ENCODE assay signal across 21 mouse cellular contexts in the genomic region with DNA sequence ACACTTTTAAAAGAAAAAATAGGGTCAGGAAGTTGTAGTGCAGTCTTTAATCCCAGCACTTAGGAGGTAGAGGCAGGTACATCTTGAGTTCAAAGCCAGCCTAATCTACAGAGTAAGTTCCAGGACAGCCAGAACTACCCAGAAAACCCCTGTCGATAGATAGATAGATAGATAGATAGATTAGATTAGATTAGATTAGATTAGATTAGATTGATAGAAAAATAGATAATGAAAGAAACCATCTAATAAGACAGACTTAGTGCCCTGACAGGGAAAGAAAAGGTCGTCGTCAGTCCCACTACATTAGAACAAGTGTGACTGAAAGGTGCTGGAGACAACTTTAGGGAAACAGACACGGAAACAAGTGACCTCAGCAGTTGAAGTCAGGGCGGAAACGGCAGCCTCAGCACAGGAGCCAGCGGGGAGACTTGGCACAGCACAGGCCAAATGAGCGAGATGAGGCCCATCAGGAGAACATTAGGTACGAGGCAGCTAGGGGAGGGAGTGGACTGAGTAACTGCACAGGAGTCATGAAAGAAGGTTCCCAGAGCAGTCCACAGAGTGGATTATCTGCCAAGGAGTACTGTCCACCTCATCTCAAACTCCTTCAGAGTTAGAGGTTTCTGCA. TPM values are rescaled to one million over a fixed set of nuclear protein-coding genes. Genes with fewer than 3 reads are reported as not detected.
DNase-seq lines count a peak whose midpoint lies in the region; ATAC-seq and TF ChIP-seq lines count a peak whose summit lies in the region.
"Had no signal": no experiment of that assay in that cellular context is flagged by ENCODE, and none has a peak within 500 bp of the region (broad histone marks: within the 10 kb centered on the region; RNA-seq: fewer than 3 reads in every experiment).

No protein-coding gene starts in this region.

- WGBS in liver, embryonic 11.5 days = 85% methylated on average over 9 of the region's 9 CpGs
- WGBS in liver, embryonic 12.5 days (ENCODE audit: insufficient replicate concordance) = 76% methylated on average over 9 of the region's 9 CpGs
- 86% methylated on average over 9 of the region's 9 CpGs for WGBS in liver, postnatal 0 days (ENCODE audit: insufficient replicate concordance)
- WGBS in kidney, adult 2 months = 85% methylated on average over 9 of the region's 9 CpGs

- no peak for ATAC-seq in liver, embryonic 11.5 days (replicated peaks; ENCODE audit: low FRiP score)
- ATAC-seq in liver, embryonic 12.5 days = no peak
- ATAC-seq in liver, postnatal 0 days = no peak
- ATAC-seq: Patski had no signal

- H3K79me2 ChIP-seq in MEL (ENCODE audit: control insufficient read depth, insufficient read depth, low read length, poor library complexity) = peaks cover 26% of the 10 kb centered on the region

- TF ChIP-seq RAD21 in MEL (IDR thresholded peaks at IDR 0.05; ENCODE audit: low read depth, low read length) = no peak

- no peaks in the 10 kb centered on the region for H3K27me3 ChIP-seq in liver, embryonic 11.5 days (replicated peaks; ENCODE audit: control insufficient read depth, insufficient read depth, low read length)
- no peaks in the 10 kb centered on the region for H3K27me3 ChIP-seq in liver, embryonic 12.5 days (replicated peaks)
- no peaks in the 10 kb centered on the region for H3K27me3 ChIP-seq in liver, postnatal 0 days (ENCODE audit: insufficient read depth, low read length)
- H3K27me3 ChIP-seq in MEL (ENCODE audit: control insufficient read depth in 1 of 2, insufficient read depth in 2 of 2, low read length in 2 of 2) = no peaks in the 10 kb centered on the region
- H3K27me3 ChIP-seq in kidney, adult 2 months (replicated peaks; ENCODE audit: control insufficient read depth, insufficient read depth, low read length) = no peaks in the 10 kb centered on the region
- H3K27me3 ChIP-seq: CH12.LX, Patski had no signal

- TF ChIP-seq POLR2A in MEL (IDR thresholded peaks at IDR 0.05; ENCODE audit: control insufficient read depth in 1 of 2, insufficient read depth in 1 of 2, low read depth in 1 of 2, low read length in 2 of 2, poor library complexity in 1 of 2) = no peak
- no peak for TF ChIP-seq POLR2A in kidney, adult 2 months (IDR thresholded peaks at IDR 0.05; ENCODE audit: low read depth, low read length)

- H3K36me3 ChIP-seq in liver, embryonic 11.5 days (ENCODE audit: control insufficient read depth, insufficient read depth, low read length) = peaks cover 36% of the 10 kb centered on the region
- peaks cover 73% of the 10 kb centered on the region for H3K36me3 ChIP-seq in liver, embryonic 12.5 days
- peaks cover 36% of the 10 kb centered on the region for H3K36me3 ChIP-seq in liver, postnatal 0 days (replicated peaks; ENCODE audit: insufficient read depth, low read length)
- peaks cover 10 to 13% of the 10 kb centered on the region in 2 experiments for H3K36me3 ChIP-seq in MEL (ENCODE audit: control insufficient read depth in 1 of 2, insufficient read depth in 2 of 2, low read length in 2 of 2)
- H3K36me3 ChIP-seq in kidney, adult 2 months (ENCODE audit: control insufficient read depth, insufficient read depth, low read length) = peaks cover 3% of the 10 kb centered on the region

- no peaks in the 10 kb centered on the region for H3K9me3 ChIP-seq in liver, embryonic 11.5 days (ENCODE audit: control insufficient read depth, low read length)
- no peaks in the 10 kb centered on the region for H3K9me3 ChIP-seq in liver, embryonic 12.5 days (replicated peaks)
- no peaks in the 10 kb centered on the region for H3K9me3 ChIP-seq in liver, postnatal 0 days (ENCODE audit: low read length)
- H3K9me3 ChIP-seq in MEL (replicated peaks; ENCODE audit: insufficient read depth, low read length) = no peaks in the 10 kb centered on the region
- H3K9me3 ChIP-seq: G1E had no signal

- no peak for TF ChIP-seq CTCF in liver, postnatal 0 days (IDR thresholded peaks at IDR 0.05; ENCODE audit: low read depth)
- TF ChIP-seq CTCF in MEL (IDR thresholded peaks at IDR 0.05 in 2 of 3, conservative IDR thresholded peaks at IDR 0.05 in 1 of 3; ENCODE audit: control insufficient read depth in 1 of 3, insufficient read depth in 1 of 3, low read depth in 2 of 3, low read length in 3 of 3, poor library complexity in 1 of 3, severe bottlenecking in 1 of 3) = no peak
- TF ChIP-seq CTCF in kidney, adult 2 months (conservative IDR thresholded peaks at IDR 0.05; ENCODE audit: insufficient read depth, insufficient read length, low read depth, low read length) = no peak

- no peaks in the 10 kb centered on the region; the same call in 1 of the 2 replicates for H3K4me1 ChIP-seq in liver, embryonic 11.5 days (replicated peaks; ENCODE audit: control insufficient read depth, insufficient read depth, low read length)
- H3K4me1 ChIP-seq in liver, embryonic 12.5 days = peaks cover 12% of the 10 kb centered on the region
- H3K4me1 ChIP-seq in liver, postnatal 0 days (ENCODE audit: insufficient read depth) = 0 out of 2 replicates have a peak, but pooled peaks cover 3% of the 10 kb centered on the region
- peaks cover 2 to 9% of the 10 kb centered on the region in 2 experiments; a peak in 1 of 4 replicates for H3K4me1 ChIP-seq in MEL (ENCODE audit: control insufficient read depth in 1 of 2, insufficient read depth in 2 of 2, low read length in 2 of 2)
- no peaks in the 10 kb centered on the region for H3K4me1 ChIP-seq in kidney, adult 2 months (ENCODE audit: control insufficient read depth, insufficient read depth, low read length)

- no peak for TF ChIP-seq EP300 in liver, postnatal 0 days (IDR thresholded peaks at IDR 0.05; ENCODE audit: low read depth)
- no peak for TF ChIP-seq EP300 in MEL (IDR thresholded peaks at IDR 0.05; ENCODE audit: low read depth in 1 of 2, low read length in 2 of 2)

- H3K27ac ChIP-seq in liver, embryonic 11.5 days (ENCODE audit: low read depth, low read length) = no peak overlapping the region
- H3K27ac ChIP-seq in liver, embryonic 12.5 days = no peak overlapping the region
- H3K27ac ChIP-seq in liver, postnatal 0 days (ENCODE audit: low read depth) = no peak overlapping the region
- H3K27ac ChIP-seq in MEL (ENCODE audit: control insufficient read depth, low read depth, low read length) = no peak overlapping the region
- no peak overlapping the region for H3K27ac ChIP-seq in kidney, adult 2 months (ENCODE audit: insufficient read depth, low read depth, low read length)

- no peak overlapping the region for H3K9ac ChIP-seq in liver, embryonic 11.5 days (ENCODE audit: low read depth, low read length)
- H3K9ac ChIP-seq in liver, embryonic 12.5 days = no peak overlapping the region
- H3K9ac ChIP-seq in liver, postnatal 0 days (replicated peaks) = no peak overlapping the region
- no peak overlapping the region for H3K9ac ChIP-seq in MEL (ENCODE audit: control insufficient read depth, low read depth, low read length, poor library complexity, severe bottlenecking)

- no peak overlapping the region for H3K4me3 ChIP-seq in liver, embryonic 11.5 days (ENCODE audit: low read depth, low read length)
- H3K4me3 ChIP-seq in liver, embryonic 12.5 days = no peak overlapping the region
- no peak overlapping the region for H3K4me3 ChIP-seq in liver, postnatal 0 days (ENCODE audit: low read depth, low read length)
- H3K4me3 ChIP-seq in MEL (ENCODE audit: control insufficient read depth in 1 of 2, insufficient read depth in 1 of 2, low read depth in 2 of 2, low read length in 2 of 2) = no peak overlapping the region
- H3K4me3 ChIP-seq in kidney, adult 2 months (ENCODE audit: insufficient read depth, low read depth, low read length) = no peak overlapping the region

- no peak overlapping the region for H3K4me2 ChIP-seq in liver, embryonic 11.5 days
- no peak overlapping the region for H3K4me2 ChIP-seq in liver, embryonic 12.5 days
- no peak overlapping the region for H3K4me2 ChIP-seq in liver, postnatal 0 days (ENCODE audit: low read depth, low read length)

- DNase-seq in heart, adult 11 months = peak; percentile 82
- no peak for DNase-seq in heart, adult 18-20 months
- DNase-seq in liver, embryonic 11.5 days (ENCODE audit: low spot score) = peak; percentile 23
- DNase-seq in liver, postnatal 0 days = peak; percentile 13
- no peak for DNase-seq in liver
- no peak for DNase-seq in MEL (ENCODE audit: low read depth, low spot score)
- DNase-seq in kidney, adult 2 months = no peak
- DNase-seq: adrenal gland, adult 2 months; adrenal gland, adult 8-10 months; adrenal gland, postnatal 10 days; adrenal gland, postnatal 14 days; adrenal gland, postnatal 25 days; adrenal gland, postnatal 36 days; B cell, adult 2 months; cerebellum, adult 11 months; cerebellum, adult 11-12 months; cerebellum, adult 18-20 months had no signal

TF ChIP-seq in MEL, 35 proteins besides CTCF, POLR2A, EP300 and RAD21:
- TF ChIP-seq GATA1 (IDR thresholded peaks at IDR 0.05; ENCODE audit: low read depth, low read length) = peak; percentile 91
- no peak for TF ChIP-seq USF2 (IDR thresholded peaks at IDR 0.05; ENCODE audit: borderline replicate concordance in 1 of 2, insufficient read depth in 1 of 2, low read depth in 1 of 2, low read length in 2 of 2)
- no peak for TF ChIP-seq MYC (IDR thresholded peaks at IDR 0.05; ENCODE audit: low read depth, low read length)
- no peak for TF ChIP-seq KAT2A (conservative IDR thresholded peaks at IDR 0.05; ENCODE audit: low read depth, low read length)

RNA-seq across cellular contexts. Expression of a gene that starts 5.5 kb away (rescaled TPM):
- total RNA-seq in heart, adult 18-20 months (2021) = 10 to 100 TPM; 15.5 to 17.7 TPM
- polyA plus RNA-seq in liver, embryonic 11.5 days (2014; fragmentation: Nextera tagmentation; extraction: Ambion mirVana) = 55.1 and 58.8 TPM in 2 replicates
- polyA plus RNA-seq in liver, embryonic 12.5 days (2016; fragmentation: Nextera tagmentation; extraction: Ambion mirVana) = 35.0 and 35.3 TPM in 2 replicates
- polyA plus RNA-seq in liver, postnatal 0 days (2015; fragmentation: Nextera tagmentation; extraction: Ambion mirVana) = 5.5 and 5.7 TPM in 2 replicates
- 53.9 and 74.7 TPM in 2 replicates for total RNA-seq in MEL (2012; rRNA removed)
- 100 to 1,000 TPM in 1 of 2 experiments, not detected in 1; 107 TPM for polyA plus RNA-seq in MEL (2012; ENCODE audit: insufficient read depth in 1 of 2, insufficient read length in 2 of 2, low read depth in 1 of 2, low replicate concordance in 2 of 2, missing spikeins in 1 of 2)
- polyA plus RNA-seq in kidney, adult 2 months (2012; rRNA removed) = 23.8 and 29.6 TPM in 2 replicates

RNA-seq across cellular contexts. Expression of a gene that starts 41.9 kb away (rescaled TPM):
- 100 to 1,000 TPM; 201 to 202 TPM for total RNA-seq in heart, adult 18-20 months (2021)
- polyA plus RNA-seq in liver, embryonic 11.5 days (2014; fragmentation: Nextera tagmentation; extraction: Ambion mirVana) = 345 and 405 TPM in 2 replicates
- 235 and 238 TPM in 2 replicates for polyA plus RNA-seq in liver, embryonic 12.5 days (2016; fragmentation: Nextera tagmentation; extraction: Ambion mirVana)
- polyA plus RNA-seq in liver, postnatal 0 days (2015; fragmentation: Nextera tagmentation; extraction: Ambion mirVana) = 61.9 and 69.2 TPM in 2 replicates
- 209 and 234 TPM in 2 replicates for total RNA-seq in MEL (2012; rRNA removed)
- 100 to 1,000 TPM; 239 to 426 TPM for polyA plus RNA-seq in MEL (2012; ENCODE audit: insufficient read depth in 1 of 2, insufficient read length in 2 of 2, low read depth in 1 of 2, low replicate concordance in 2 of 2, missing spikeins in 1 of 2)
- polyA plus RNA-seq in kidney, adult 2 months (2012; rRNA removed) = 100 and 120 TPM in 2 replicates

Comparison
In these comparisons a context has a peak if more than half of its experiments do, and no peak if none do; other contexts are left out.
1. DNase-seq: peak in heart, adult 11 months (single experiment), liver, embryonic 11.5 days (single experiment) and liver, postnatal 0 days (single experiment); none in heart, adult 18-20 months (0 of 2), liver (single experiment), MEL (single experiment) and kidney, adult 2 months (single experiment).